Mouse (Mus musculus): ENCODE data around the gene Alcam.

GRCm38 (mm10) chr16:52474235-52474634 lies 20.4 kb upstream of the Alcam start:
- TF ChIP-seq POLR2A (IDR thresholded peaks at IDR 0.05; ENCODE audit: borderline replicate concordance, extremely low read depth, insufficient read depth, insufficient read length, poor library complexity, severe bottlenecking) = no peak
- TF ChIP-seq CTCF (IDR thresholded peaks at IDR 0.05; ENCODE audit: borderline replicate concordance, extremely low read depth, insufficient read depth, insufficient read length) = no peak
